Comparison of ENCODE assay signal across 7 mouse cellular contexts in genomic region chr12:77000096-77000704, GRCm38 (mm10). TPM values are rescaled to one million over a fixed set of nuclear protein-coding genes. Genes with fewer than 3 reads are reported as not detected.
DNase-seq lines count a peak whose midpoint lies in the region; ATAC-seq and TF ChIP-seq lines count a peak whose summit lies in the region.

No protein-coding gene starts in this region.

- no peaks in the 10 kb centered on the region for H3K4me1 ChIP-seq in lung, postnatal 0 days (ENCODE audit: insufficient read depth, low read depth, low read length)

- H3K36me3 ChIP-seq in lung, postnatal 0 days (ENCODE audit: insufficient read depth, low read length), result no peaks in the 10 kb centered on the region

- peak; percentile 85 for TF ChIP-seq CTCF in lung, postnatal 0 days (IDR thresholded peaks at IDR 0.05)

- TF ChIP-seq EP300 in lung, postnatal 0 days (IDR thresholded peaks at IDR 0.05), result no peak

- ATAC-seq in erythroblast, adult 5-6 weeks (replicated peaks; ENCODE audit: low FRiP score, poor library complexity, severe bottlenecking), result peak; percentile 67
- peak; percentile 82 for ATAC-seq in lung, postnatal 0 days

- no peak overlapping the region for H3K4me3 ChIP-seq in lung, postnatal 0 days (ENCODE audit: low read depth, low read length)

- H3K4me2 ChIP-seq in lung, postnatal 0 days (replicated peaks; ENCODE audit: low read depth, low read length), result no peak overlapping the region

- H3K27me3 ChIP-seq in lung, postnatal 0 days (replicated peaks; ENCODE audit: insufficient read depth, low read length), result no peaks in the 10 kb centered on the region

- H3K27ac ChIP-seq in lung, postnatal 0 days (ENCODE audit: low read length), result no peak overlapping the region

- no peak overlapping the region for H3K9ac ChIP-seq in lung, postnatal 0 days (replicated peaks; ENCODE audit: low read depth)

- H3K9me3 ChIP-seq in lung, postnatal 0 days (ENCODE audit: low read length), result no peaks in the 10 kb centered on the region

- peak; percentile 64 for DNase-seq in Muller cell, postnatal 12 days (ENCODE audit: inconsistent ontology term)
- peak; percentile 61 for DNase-seq in brain, embryonic 18.5 days (ENCODE audit: low read depth, low spot score)
- peak; percentile 62 to 79 for DNase-seq in heart, postnatal 14 days
- peak; percentile 46 to 76 for DNase-seq in kidney, postnatal 36 days
- peak; percentile 84 for DNase-seq in lung, postnatal 0 days (ENCODE audit: low spot score)
- peak; percentile 74 for DNase-seq in retina, postnatal 7 days (ENCODE audit: low read depth, low spot score)

- 14% methylated on average over 4 of the region's 4 CpGs for WGBS in lung, postnatal 0 days

- intact Hi-C loops in heart, postnatal 14 days (cut with DNase I), result loop anchor here (2.0 to 5.0 kb wide), 3 partner anchors 569 to 782 kb away; no protein-coding TSS in a partner anchor

RNA-seq across cellular contexts. Expression of gene Max, which starts 38.2 kb away (rescaled TPM):
- total RNA-seq in erythroblast, adult 5-6 weeks (2015; ENCODE audit: low replicate concordance), result 56.6 and 89.2 TPM in 2 replicates
- total RNA-seq in erythroblast, adult 5-6 weeks (2017; ENCODE audit: low replicate concordance), result 62.9 and 210 TPM in 2 replicates
- 10 to 100 TPM; 62.6 to 71.9 TPM for total RNA-seq in heart, postnatal 14 days (2021)
- 17.5 and 20.9 TPM in 2 replicates for polyA plus RNA-seq in lung, postnatal 0 days (2015; fragmentation: Nextera tagmentation; extraction: Ambion mirVana)
